Mouse (Mus musculus) MEL (cell line): ENCODE measurements at regions not wholly inside any gene's neighbourhood (a gene's known extent, or its start where the extent isn't known, plus 50 kb on each side); places are given as distances from the start of the nearest gene placed in this dataset.

Source experiments
- DNase-seq: peaks from one replicate; pipeline ENCODE4 v3.0.0; 2011; ENCODE audit warnings: low read depth, low spot score
- H3K27ac ChIP-seq: 2 replicates; pipeline ENCODE4 v1.5.1; 2012; ENCODE audit warnings: low read depth, mild to moderate bottlenecking, control low read depth, low read length, moderate library complexity; ENCODE audit not compliant: control insufficient read depth
- H3K27me3 ChIP-seq, 2 experiments: fragments of 150-350 bp in 1 of 2; sonication (generic) in 1 of 2; 2 replicates each; pipeline ENCODE4 v1.6.1; 2012; ENCODE audit warnings: low read length in 2 of 2, mild to moderate bottlenecking in 2 of 2, improper control_type of control experiment in 1 of 2, moderate library complexity in 1 of 2; ENCODE audit not compliant: insufficient read depth in 2 of 2, control insufficient read depth in 1 of 2
- H3K36me3 ChIP-seq, 2 experiments: 2 replicates each; pipeline ENCODE4 v1.6.1; 2012 to 2014; ENCODE audit warnings: low read length in 2 of 2, improper control_type of control experiment in 1 of 2, inconsistent platforms in 1 of 2, mild to moderate bottlenecking in 1 of 2; ENCODE audit not compliant: insufficient read depth in 2 of 2, control insufficient read depth in 1 of 2
- H3K4me1 ChIP-seq, 2 experiments: fragments of 150-350 bp in 1 of 2; sonication (generic) in 1 of 2; 2 replicates each; pipeline ENCODE4 v1.6.1; 2012; ENCODE audit warnings: low read length in 2 of 2, improper control_type of control experiment in 1 of 2, mild to moderate bottlenecking in 1 of 2; ENCODE audit not compliant: insufficient read depth in 2 of 2, control insufficient read depth in 1 of 2
- H3K4me3 ChIP-seq, 2 experiments: fragments of 150-350 bp in 1 of 2; sonication (generic) in 1 of 2; 2 replicates each; pipeline ENCODE4 v1.5.1; 2012; ENCODE audit warnings: low read depth in 2 of 2, low read length in 2 of 2, mild to moderate bottlenecking in 2 of 2, moderate library complexity in 2 of 2, control low read depth in 1 of 2, improper control_type of control experiment in 1 of 2; ENCODE audit not compliant: control insufficient read depth in 1 of 2, insufficient read depth in 1 of 2
- H3K79me2 ChIP-seq: 2 replicates; pipeline ENCODE4 v1.6.1; 2012; ENCODE audit warnings: mild to moderate bottlenecking, low read length, moderate library complexity; ENCODE audit not compliant: control insufficient read depth, poor library complexity, insufficient read depth
- H3K9ac ChIP-seq: 2 replicates; pipeline ENCODE4 v1.6.1; 2012; ENCODE audit warnings: low read depth, mild to moderate bottlenecking, control low read depth, low read length, moderate library complexity; ENCODE audit not compliant: control insufficient read depth, poor library complexity, severe bottlenecking
- H3K9me3 ChIP-seq: fragments of 150-350 bp; sonication (generic); replicated peaks from 2 replicates; pipeline ENCODE4 v1.6.1; 2012; ENCODE audit warnings: mild to moderate bottlenecking, low read length, improper control_type of control experiment, moderate library complexity; ENCODE audit not compliant: insufficient read depth
- CHD1 ChIP-seq: IDR thresholded peaks from 2 replicates; pipeline ENCODE4 v1.6.1; 2012; ENCODE audit warnings: low read depth, mild to moderate bottlenecking, inconsistent platforms, low read length, improper control_type of control experiment
- ELF1 ChIP-seq: IDR thresholded peaks from 2 replicates; pipeline ENCODE4 v1.6.1; 2014; ENCODE audit warnings: low read depth, mild to moderate bottlenecking, inconsistent platforms, low read length, improper control_type of control experiment, moderate library complexity
- GABPA ChIP-seq: IDR thresholded peaks from 2 replicates; pipeline ENCODE4 v1.6.1; 2012; ENCODE audit warnings: low read depth, mild to moderate bottlenecking, inconsistent platforms, low read length, improper control_type of control experiment, moderate library complexity
- JUND ChIP-seq: IDR thresholded peaks from 2 replicates; pipeline ENCODE4 v1.6.1; 2011; ENCODE audit warnings: low read depth, mild to moderate bottlenecking, improper control_type of control experiment, low read length
- MAFK ChIP-seq: IDR thresholded peaks from 2 replicates; pipeline ENCODE4 v1.6.1; 2011; ENCODE audit warnings: low read depth, mild to moderate bottlenecking, low read length, improper control_type of control experiment, borderline replicate concordance
- MAZ ChIP-seq: IDR thresholded peaks from 2 replicates; pipeline ENCODE4 v1.6.1; 2012; ENCODE audit warnings: low read depth, mild to moderate bottlenecking, inconsistent platforms, low read length, improper control_type of control experiment
- MXI1 ChIP-seq: IDR thresholded peaks from 2 replicates; pipeline ENCODE4 v1.6.1; 2011; ENCODE audit warnings: mild to moderate bottlenecking, low read depth, low read length, improper control_type of control experiment
- MYC ChIP-seq: IDR thresholded peaks from 2 replicates; pipeline ENCODE4 v1.6.1; 2011; ENCODE audit warnings: low read depth, mild to moderate bottlenecking, low read length, improper control_type of control experiment, moderate library complexity
- NELFE ChIP-seq: IDR thresholded peaks from 2 replicates; pipeline ENCODE4 v1.6.1; 2011; ENCODE audit warnings: low read depth, low read length, improper control_type of control experiment
- POLR2A ChIP-seq, 2 experiments: IDR thresholded peaks; 2 replicates each; pipeline ENCODE4 v1.6.1; 2011 to 2012; ENCODE audit warnings: low read length in 2 of 2, mild to moderate bottlenecking in 2 of 2, control low read depth in 1 of 2, improper control_type of control experiment in 1 of 2, low read depth in 1 of 2, moderate library complexity in 1 of 2; ENCODE audit not compliant: control insufficient read depth in 1 of 2, insufficient read depth in 1 of 2, poor library complexity in 1 of 2
- POLR2AphosphoS2 ChIP-seq: IDR thresholded peaks from 2 replicates; pipeline ENCODE4 v1.6.1; 2011; ENCODE audit warnings: low read length, improper control_type of control experiment
- RAD21 ChIP-seq: IDR thresholded peaks from 2 replicates; pipeline ENCODE4 v1.6.1; 2011; ENCODE audit warnings: mild to moderate bottlenecking, low read depth, low read length, improper control_type of control experiment
- RCOR1 ChIP-seq: IDR thresholded peaks from 2 replicates; pipeline ENCODE4 v1.6.1; 2012; ENCODE audit warnings: low read depth, mild to moderate bottlenecking, inconsistent platforms, low read length, improper control_type of control experiment
- SIN3A ChIP-seq: IDR thresholded peaks from 2 replicates; pipeline ENCODE4 v1.6.1; 2012; ENCODE audit warnings: low read length, improper control_type of control experiment, inconsistent platforms
- SMC3 ChIP-seq: IDR thresholded peaks from 2 replicates; pipeline ENCODE4 v1.6.1; 2011; ENCODE audit warnings: low read depth, low read length, improper control_type of control experiment
- TBP ChIP-seq: IDR thresholded peaks from 2 replicates; pipeline ENCODE4 v1.8.0; 2011; ENCODE audit warnings: low read depth, low read length, improper control_type of control experiment
- TCF12 ChIP-seq: IDR thresholded peaks from 2 replicates; pipeline ENCODE4 v1.6.1; 2014; ENCODE audit warnings: low read depth, mild to moderate bottlenecking, inconsistent platforms, low read length, improper control_type of control experiment, moderate library complexity
- USF1 ChIP-seq: IDR thresholded peaks from 2 replicates; pipeline ENCODE4 v1.6.1; 2014; ENCODE audit warnings: low read depth, mild to moderate bottlenecking, inconsistent platforms, low read length, improper control_type of control experiment, moderate library complexity
- USF2 ChIP-seq, 2 experiments: IDR thresholded peaks; 2 replicates each; pipeline ENCODE4 v1.6.1; 2011 to 2012; ENCODE audit warnings: improper control_type of control experiment in 2 of 2, low read length in 2 of 2, borderline replicate concordance in 1 of 2, inconsistent platforms in 1 of 2, low read depth in 1 of 2, mild to moderate bottlenecking in 1 of 2; ENCODE audit not compliant: insufficient read depth in 1 of 2
- ZC3H11A ChIP-seq: IDR thresholded peaks from 2 replicates; pipeline ENCODE4 v1.6.1; 2012; ENCODE audit warnings: low read depth, mild to moderate bottlenecking, inconsistent platforms, low read length, improper control_type of control experiment

GRCm38 (mm10) chr13:102333667-102334066 is 359.7 kb upstream of the Cd180 start:
- Histone ChIP-seq H3K4me1 (no peaks in the 10 kb centered on the region), H3K27me3 (no peaks in the 10 kb centered on the region), H3K79me2 (no peaks in the 10 kb centered on the region), H3K36me3 (no peaks in the 10 kb centered on the region), H3K9ac (no peak overlapping the region), H3K9me3 (no peaks in the 10 kb centered on the region), H3K4me3 (no peak overlapping the region), H3K27ac (no peak overlapping the region)
- no peak for TF ChIP-seq TBP
- TF ChIP-seq USF2 (IDR thresholded peaks at IDR 0.05; ENCODE audit: borderline replicate concordance in 1 of 2, insufficient read depth in 1 of 2, low read depth in 1 of 2, low read length in 2 of 2): no peak
- TF ChIP-seq SIN3A: no peak
- no peak for TF ChIP-seq NELFE
- no peak for TF ChIP-seq ELF1
- no peak for TF ChIP-seq MXI1
- TF ChIP-seq MYC: no peak
- TF ChIP-seq ZC3H11A: no peak
- no peak for TF ChIP-seq GABPA
- no peak for TF ChIP-seq RCOR1
- TF ChIP-seq SMC3: no peak
- no peak for DNase-seq

GRCm38 (mm10) chr13:102334131-102334534 is 359.2 kb upstream of the Cd180 start:
- H3K9me3 ChIP-seq: no peaks in the 10 kb centered on the region
- H3K27ac ChIP-seq: no peak overlapping the region
- no peak overlapping the region for H3K4me3 ChIP-seq
- H3K9ac ChIP-seq: no peak overlapping the region
- DNase-seq: no peak
- no peaks in the 10 kb centered on the region for H3K4me1 ChIP-seq
- no peaks in the 10 kb centered on the region for H3K27me3 ChIP-seq
- H3K36me3 ChIP-seq: no peaks in the 10 kb centered on the region
- TF ChIP-seq POLR2A (IDR thresholded peaks at IDR 0.05; ENCODE audit: control insufficient read depth in 1 of 2, insufficient read depth in 1 of 2, low read depth in 1 of 2, low read length in 2 of 2, poor library complexity in 1 of 2) (no peak), MAZ (no peak), GABPA (no peak), POLR2AphosphoS2 (no peak), ZC3H11A (no peak), MXI1 (no peak), RAD21 (no peak), MAFK (no peak), TCF12 (no peak), JUND (no peak), CHD1 (no peak), USF1 (no peak)
- H3K79me2 ChIP-seq: no peaks in the 10 kb centered on the region
